Mouse (Mus musculus): ENCODE data around the gene Rrnad1. TPM values are rescaled to one million over a fixed set of nuclear protein-coding genes. Genes with fewer than 3 reads are reported as not detected.

Rrnad1 gene
- total RNA-seq, 2 experiments from 2014 or later, result 17.9 to 22.5 TPM

GRCm38 (mm10) chr3:87886416-87886815 lies 44.1 kb downstream of the Rrnad1 start:
- DNase-seq (ENCODE audit: extremely low spot score in 1 of 2, low spot score in 1 of 2), result no peak

GRCm38 (mm10) chr3:87886004-87886365 lies 44.5 kb downstream of the Rrnad1 start:
- peak in 1 of 2 experiments; percentile 43 for DNase-seq (ENCODE audit: extremely low spot score in 1 of 2, low spot score in 1 of 2)

DNA sequence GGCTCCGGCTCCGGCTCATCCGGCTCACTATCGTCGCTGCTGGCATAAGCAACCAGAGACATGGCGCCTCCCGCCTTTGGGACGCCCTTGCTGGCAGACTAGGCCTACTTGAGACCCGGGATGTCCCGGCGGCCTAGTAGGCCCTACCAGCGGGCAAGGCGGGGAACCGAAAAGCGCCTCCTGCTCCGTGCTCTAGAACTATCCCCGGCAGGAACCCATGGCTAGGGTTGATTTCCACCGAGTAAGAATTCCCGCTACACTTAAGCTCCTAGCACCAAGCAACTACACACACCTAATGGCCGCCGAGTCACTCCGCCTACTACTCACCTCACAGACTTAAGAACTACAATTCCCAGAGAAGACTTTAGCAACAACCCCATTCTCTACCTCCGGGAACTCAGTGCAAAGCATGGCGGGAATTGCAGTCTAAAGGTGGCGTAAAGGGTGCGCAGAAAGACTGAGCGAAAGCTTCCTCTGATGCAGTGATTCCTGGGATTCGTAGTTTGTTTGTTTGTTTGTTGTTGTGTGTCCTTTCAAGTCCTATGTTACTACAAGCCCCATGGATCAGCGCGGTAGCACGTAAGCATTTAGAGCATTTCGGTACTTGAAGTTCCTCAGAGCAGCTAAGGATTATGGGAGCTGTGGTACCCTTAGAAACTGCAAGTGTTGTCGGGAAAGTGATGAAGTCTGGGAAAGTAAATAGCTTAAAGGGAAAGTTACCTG lies 45.1 kb downstream of the Rrnad1 start, which contains the start of gene Prcc:
Prcc (minus strand) TSS at position 328 of the 723 bp plus-strand sequence.
- DNase-seq (ENCODE audit: extremely low spot score in 1 of 2, low spot score in 1 of 2), result peak; percentile 63 to 71

DNA sequence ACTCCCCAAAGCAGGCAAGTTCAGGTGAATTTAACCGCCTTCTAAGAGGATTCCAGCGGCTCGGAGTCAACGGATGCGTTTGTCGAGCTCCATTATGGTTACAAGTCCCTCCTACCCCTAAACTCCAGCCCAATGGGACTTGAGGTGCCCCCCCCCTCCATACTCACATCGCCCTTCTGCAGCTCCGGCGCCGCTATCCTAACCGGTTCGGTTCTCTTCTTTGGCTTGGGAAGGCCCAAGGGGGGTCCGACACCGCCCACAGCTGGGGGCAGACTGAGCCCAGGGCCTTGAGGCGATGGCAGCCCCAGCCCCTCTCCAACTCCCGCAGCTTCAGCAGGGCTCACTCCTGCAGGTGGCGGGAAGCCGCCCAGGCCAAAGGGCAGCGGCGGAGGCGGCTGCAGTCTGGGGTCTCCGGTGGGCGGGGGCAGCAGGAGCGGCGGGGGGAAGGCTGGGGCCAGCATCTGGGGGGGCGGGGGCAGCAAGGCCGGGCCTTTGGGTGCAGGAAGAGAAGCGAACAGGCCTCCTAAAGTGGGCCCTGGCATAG lies 45.7 kb downstream of the Rrnad1 start:
- DNase-seq (ENCODE audit: extremely low spot score in 1 of 2, low spot score in 1 of 2), result peak; percentile 32 to 37

DNA sequence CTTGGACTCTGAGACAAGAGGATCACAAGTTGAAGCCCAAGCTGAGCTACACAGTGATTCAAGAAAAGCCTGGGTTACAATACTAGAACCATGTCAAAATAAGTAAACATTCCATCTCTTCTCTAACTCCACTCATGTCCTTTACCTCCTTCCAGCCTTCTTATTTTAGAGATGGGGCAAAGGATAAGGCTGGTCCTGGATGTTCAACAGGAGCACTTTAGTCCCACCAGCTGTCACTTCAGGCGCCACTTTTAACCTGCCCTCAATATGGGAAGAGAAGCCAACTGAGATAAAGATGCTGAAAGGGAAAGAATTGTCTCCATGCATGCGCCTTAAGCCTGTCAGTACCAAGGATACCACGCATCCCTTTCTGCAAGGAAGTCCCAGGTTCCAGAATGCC lies 46.2 kb downstream of the Rrnad1 start:
- no peak for DNase-seq (ENCODE audit: extremely low spot score in 1 of 2, low spot score in 1 of 2)

DNA sequence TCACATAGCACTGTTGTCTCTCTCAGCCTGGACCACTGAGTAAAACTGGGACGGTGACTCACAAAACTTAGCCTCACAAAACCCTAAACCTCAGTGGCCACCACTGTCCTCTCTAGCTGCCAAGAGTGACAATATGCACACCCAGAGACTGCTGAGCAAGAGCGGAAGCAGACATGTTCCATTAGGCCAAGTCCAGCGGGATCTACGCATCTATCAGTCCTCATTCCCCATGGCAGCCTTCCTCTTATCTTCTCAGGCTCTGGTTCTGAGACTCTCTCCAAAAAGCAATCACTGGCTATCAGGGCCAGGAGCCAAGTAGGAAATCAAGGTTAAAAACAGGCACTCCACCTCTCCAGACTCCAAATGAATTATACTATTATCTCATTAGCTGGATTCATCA lies 52.8 kb downstream of the Rrnad1 start:
- no peak for DNase-seq (ENCODE audit: extremely low spot score in 1 of 2, low spot score in 1 of 2)

Other genes with a start within 250 kb of the Rrnad1 start
- 1 to 10 TPM in 1 of 2 experiments, under 1 TPM in 1; 0.44 to 1.2 TPM for gene Lrrc71, start 182.1 kb downstream of the Rrnad1 start, total RNA-seq (2021)
- under 1 TPM in 1 of 2 experiments, not detected in 1; 0.39 TPM for gene Ntrk1, start 135.6 kb downstream of the Rrnad1 start, total RNA-seq (2021)
- under 1 TPM; 0.09 to 0.10 TPM for gene Insrr, start 133.8 kb downstream of the Rrnad1 start, total RNA-seq (2021)
- 10 to 100 TPM; 11.1 TPM for gene Pear1, start 106.4 kb downstream of the Rrnad1 start, total RNA-seq (2021)
- gene Sh2d2a, start 84.0 kb downstream of the Rrnad1 start, total RNA-seq (2021), result not detected
- 10 to 100 TPM; 60.5 to 63.5 TPM for gene Prcc, start 45.1 kb downstream of the Rrnad1 start, total RNA-seq (2021)
- 100 to 1,000 TPM; 134 to 145 TPM for gene Hdgf, start 24.4 kb downstream of the Rrnad1 start, total RNA-seq (2021)
- 10 to 100 TPM; 52.8 to 54.1 TPM for gene Mrpl24, start 11.2 kb downstream of the Rrnad1 start, total RNA-seq (2021)
- 10 to 100 TPM; 14.7 to 17.1 TPM for gene Isg20l2, start 403 bp downstream of the Rrnad1 start, total RNA-seq (2021)
- 1 to 10 TPM; 2.2 to 2.3 TPM for gene Crabp2, start 17.9 kb upstream of the Rrnad1 start, total RNA-seq (2021)
- gene Nes, start 40.4 kb upstream of the Rrnad1 start, total RNA-seq (2021), result 1 to 10 TPM; 4.6 to 5.5 TPM
- 100 to 1,000 TPM; 329 to 388 TPM for gene Bcan, start 69.5 kb upstream of the Rrnad1 start, total RNA-seq (2021)
- 10 to 100 TPM in 1 of 2 experiments, 1 to 10 TPM in 1; 7.3 to 12.0 TPM for gene Hapln2, start 96.9 kb upstream of the Rrnad1 start, total RNA-seq (2021)
- gene Gpatch4, start 112.4 kb upstream of the Rrnad1 start, total RNA-seq (2021), result 10 to 100 TPM; 14.9 to 15.7 TPM
- 10 to 100 TPM; 80.8 to 84.2 TPM for gene Naxe, start 127.8 kb upstream of the Rrnad1 start, total RNA-seq (2021)
- gene Ttc24, start 147.6 kb upstream of the Rrnad1 start, total RNA-seq (2021), result not detected
- gene Iqgap3, start 151.3 kb upstream of the Rrnad1 start, total RNA-seq (2021), result under 1 TPM; 0.42 to 0.52 TPM
- 100 to 1,000 TPM; 179 to 212 TPM for gene Mef2d, start 211.7 kb upstream of the Rrnad1 start, total RNA-seq (2021)